Mouse (Mus musculus) heart, adult 2 months (tissue): ENCODE data around the gene Ppcs. TPM values are rescaled to one million over a fixed set of nuclear protein-coding genes. Genes with fewer than 3 reads are reported as not detected.

Source experiments
- DNase-seq, 2 experiments: peaks; one replicate each; pipeline ENCODE4 v3.0.0; 2021
- H3K27ac ChIP-seq: fragments of 200-600 bp; 2 replicates; pipeline ENCODE4 v1.8.1; 2022
- H3K27me3 ChIP-seq: fragments of 200-500 bp; 2 replicates; pipeline ENCODE4 v1.6.1; 2012; ENCODE audit warnings: mild to moderate bottlenecking, low read length, inconsistent platforms, mixed read lengths; ENCODE audit not compliant: control insufficient read depth, insufficient read depth
- H3K36me3 ChIP-seq: fragments of 200-500 bp; 2 replicates; pipeline ENCODE4 v1.6.1; 2012; ENCODE audit warnings: low read length, inconsistent platforms; ENCODE audit not compliant: control insufficient read depth, insufficient read depth
- H3K4me1 ChIP-seq: fragments of 200-500 bp; 2 replicates; pipeline ENCODE4 v1.6.1; 2011; ENCODE audit warnings: low read length; ENCODE audit not compliant: control insufficient read depth, insufficient read depth
- H3K4me3 ChIP-seq: fragments of 200-600 bp; 2 replicates; pipeline ENCODE4 v1.8.1; 2022
- H3K79me2 ChIP-seq: fragments of 200-500 bp; replicated peaks from 2 replicates; pipeline ENCODE4 v1.6.1; 2012; ENCODE audit warnings: mild to moderate bottlenecking, inconsistent platforms, low read length, moderate library complexity, mixed read lengths; ENCODE audit not compliant: control insufficient read depth, insufficient read depth
- H3K9ac ChIP-seq: fragments of 200-500 bp; 2 replicates; pipeline ENCODE4 v1.6.1; 2012; ENCODE audit warnings: low read depth, mild to moderate bottlenecking, control low read depth, inconsistent platforms, low read length, mixed read lengths
- CTCF ChIP-seq: fragments of 200-600 bp; IDR thresholded peaks from 2 replicates; pipeline ENCODE4 v1.8.1; 2022; ENCODE audit warnings: antibody characterized with exemption, mild to moderate bottlenecking, moderate library complexity
- EP300 ChIP-seq: fragments of 200-500 bp; IDR thresholded peaks from 2 replicates; pipeline ENCODE4 v1.6.1; 2011; ENCODE audit warnings: low read depth, low read length, control low read depth; ENCODE audit not compliant: insufficient read depth
- POLR2A ChIP-seq: fragments of 200-500 bp; IDR thresholded peaks from 2 replicates; pipeline ENCODE4 v1.6.1; 2011; ENCODE audit warnings: mild to moderate bottlenecking, low read depth, low read length, control low read depth; ENCODE audit not compliant: insufficient read depth
- WGBS: fragments of 180-500 bp; shearing (Covaris S2); methylation state at CpG from one replicate; pipeline ENCODE4 v1.1.7; 2018; 5-methylcytosine and 5-hydroxymethylcytosine counted together
- intact Hi-C: fragments of 180-260 bp; cut with DNase I; formaldehyde crosslinking; loops from one replicate; pipeline ENCODE4 v1.15.1; 2025
- polyA plus RNA-seq: library from polyadenylated mRNA; depleted of rRNA; stranded (reverse); fragments of >200 nt; gene quantifications from 2 replicates; pipeline ENCODE4 v1.2.3, GENCODE M21; 2012
- total RNA-seq, 2 experiments: library from RNA; stranded (reverse); gene quantifications; 2 replicates each; pipeline ENCODE4 v1.2.3; 2021

The Ppcs gene
- total and polyA plus RNA-seq, 3 experiments = 7.8 to 10.6 (median 9.2) TPM

DNA sequence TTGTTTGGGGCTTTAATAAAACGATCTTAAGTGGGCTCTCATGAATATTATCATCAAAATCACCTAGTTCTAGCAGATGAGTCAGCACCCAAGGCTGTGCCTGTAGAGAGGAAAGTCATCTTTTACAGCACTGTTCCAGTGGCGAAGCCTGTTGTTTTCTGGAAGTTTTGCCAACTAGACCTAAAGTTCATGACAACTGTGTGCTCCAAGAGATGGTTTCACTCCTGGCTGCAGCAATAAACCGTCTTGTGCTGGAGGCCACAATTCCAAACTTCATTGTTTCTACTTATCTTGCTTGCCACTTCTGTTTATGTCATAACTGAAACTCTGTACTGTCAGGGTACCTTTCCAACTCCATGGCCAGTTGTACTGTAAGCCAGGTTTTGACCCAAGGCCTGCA is 5.0 kb downstream of the Ppcs start:
- intact Hi-C loops = no loop called here
- H3K79me2 ChIP-seq = no peaks in the 10 kb centered on the region
- H3K4me3 ChIP-seq = no peak overlapping the region
- TF ChIP-seq CTCF (no peak), EP300 (no peak), POLR2A (no peak)
- H3K9ac ChIP-seq = no peak overlapping the region
- no peaks in the 10 kb centered on the region for H3K36me3 ChIP-seq
- 49% methylated on average over 3 of the region's 3 CpGs for WGBS
- no peaks in the 10 kb centered on the region for H3K27me3 ChIP-seq
- H3K27ac ChIP-seq = no peak overlapping the region
- no peak for DNase-seq
- H3K4me1 ChIP-seq = peaks cover 6% of the 10 kb centered on the region

DNA sequence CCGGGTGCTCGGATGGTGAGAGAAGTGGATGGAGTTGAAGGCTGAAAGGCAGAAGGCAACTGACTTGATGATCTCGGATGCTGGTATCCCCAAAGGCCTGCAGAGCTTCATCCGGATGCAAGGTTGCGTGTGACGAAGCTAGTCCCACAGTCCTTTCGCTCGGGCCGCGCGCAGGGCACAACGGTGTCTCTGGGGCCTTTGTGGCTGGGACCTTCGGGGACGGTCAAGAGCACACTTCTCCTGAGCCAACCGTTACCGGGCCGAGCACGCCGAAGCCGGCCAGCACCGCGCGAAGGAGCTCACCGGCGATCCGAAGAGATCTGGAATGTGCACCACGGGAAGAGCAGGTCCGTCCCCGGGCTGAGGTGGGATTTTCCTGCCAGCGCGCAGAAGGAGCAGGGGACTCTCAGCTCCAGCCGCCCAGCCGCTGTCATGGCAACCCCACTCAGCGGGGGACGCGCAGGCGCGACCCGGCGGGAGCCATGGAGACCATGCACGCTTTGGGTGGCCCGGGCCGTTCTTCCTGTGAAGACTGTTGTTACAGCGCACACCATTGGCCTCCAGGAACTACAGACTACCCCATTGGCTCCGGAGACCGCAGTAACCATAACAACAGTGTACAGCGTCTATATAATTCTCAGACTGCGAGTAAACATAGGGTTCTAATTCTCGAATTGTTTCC is 7.0 kb downstream of the Ppcs start, which contains the start of gene Ccdc30:
Gene Ccdc30 (minus strand): TSS at position 450 of the 682 bp plus-strand sequence.
- no peak within 1 kb of the TSS for H3K27ac ChIP-seq
- intact Hi-C loops = no loop called here
- TF ChIP-seq EP300 = no peak
- no peak for TF ChIP-seq CTCF
- no peak for TF ChIP-seq POLR2A
- WGBS = 1% methylated on average over 49 of the region's 49 CpGs
- no peaks in the 10 kb centered on the region for H3K79me2 ChIP-seq
- no peaks in the 10 kb centered on the region for H3K36me3 ChIP-seq
- peaks cover 2% of the 10 kb centered on the region; the same call in 1 of the 2 replicates for H3K4me1 ChIP-seq
- H3K4me3 ChIP-seq = peak within 1 kb of the TSS; percentile 65
- H3K27me3 ChIP-seq = no peaks in the 10 kb centered on the region
- peak; percentile 84 to 89 for DNase-seq
- peak within 1 kb of the TSS; percentile 56 for H3K9ac ChIP-seq

DNA sequence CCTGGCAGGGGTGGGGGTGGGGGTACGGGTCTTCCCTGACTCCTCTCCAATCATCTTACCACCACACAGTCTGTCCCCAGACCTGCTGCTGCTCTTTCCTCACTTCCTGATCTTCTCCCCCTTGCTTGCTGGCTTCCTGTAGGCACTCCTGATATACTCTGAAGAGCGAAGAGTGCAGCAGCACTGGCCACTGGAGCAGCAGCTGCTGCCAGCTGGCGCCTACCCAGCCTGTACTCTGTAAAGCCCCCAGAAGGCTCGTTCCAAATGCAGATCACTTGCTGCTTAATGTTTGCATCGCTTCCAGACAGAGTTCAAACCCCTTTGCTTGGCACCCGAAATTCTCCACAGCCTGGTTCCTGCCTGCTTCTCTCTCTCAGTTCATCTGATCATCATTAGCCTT is 9.4 kb downstream of the Ppcs start:
- Histone ChIP-seq H3K79me2 (no peaks in the 10 kb centered on the region), H3K4me1 (peaks cover 2% of the 10 kb centered on the region; the same call in 1 of the 2 replicates), H3K27me3 (no peaks in the 10 kb centered on the region), H3K9ac (no peak overlapping the region), H3K27ac (no peak overlapping the region), H3K4me3 (no peak overlapping the region), H3K36me3 (no peaks in the 10 kb centered on the region)
- intact Hi-C loops = no loop called here
- TF ChIP-seq EP300 (no peak), CTCF (no peak), POLR2A (no peak)
- no peak for DNase-seq
- WGBS = 27% methylated on average over 6 of the region's 6 CpGs

DNA sequence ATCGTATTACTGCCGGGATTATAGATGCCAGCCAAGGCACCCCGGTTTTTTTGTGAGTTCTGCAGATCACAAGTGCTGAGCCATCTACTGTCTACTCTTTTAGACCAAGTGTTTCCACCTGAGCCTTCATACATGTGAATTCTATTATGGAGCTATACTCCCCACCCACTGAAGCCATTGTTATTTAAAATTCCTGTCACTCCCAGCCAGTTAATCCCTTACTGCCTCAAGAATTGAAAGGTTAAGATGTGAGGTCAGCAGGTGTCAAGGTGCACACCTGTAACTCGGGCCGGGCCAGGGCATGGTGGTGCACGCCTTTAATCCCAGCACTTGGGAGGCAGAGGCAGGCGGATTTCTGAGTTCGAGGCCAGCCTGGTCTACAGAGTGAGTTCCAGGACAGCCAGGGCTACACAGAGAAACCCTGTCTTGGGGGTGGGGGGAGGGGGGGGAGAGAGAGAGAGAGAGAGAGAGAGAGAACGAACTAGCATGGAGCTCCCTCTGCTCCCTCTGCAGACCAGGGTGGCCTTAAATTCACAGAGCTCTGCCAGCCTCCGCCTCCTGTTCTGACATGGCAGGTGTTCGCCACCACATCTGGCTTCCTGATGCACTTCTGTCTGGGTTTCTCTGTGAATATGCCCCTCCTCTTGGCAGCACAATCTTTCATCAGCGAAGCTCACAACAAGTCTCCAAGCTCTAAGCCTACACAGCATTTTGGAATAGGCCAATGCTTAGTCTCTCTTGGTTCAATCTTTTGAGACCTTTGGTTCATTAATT is 10.2 kb downstream of the Ppcs start:
- no peak overlapping the region for H3K9ac ChIP-seq
- WGBS = 80% methylated on average over 12 of the region's 12 CpGs
- H3K79me2 ChIP-seq = no peaks in the 10 kb centered on the region
- no peaks in the 10 kb centered on the region for H3K36me3 ChIP-seq
- peaks cover 2% of the 10 kb centered on the region; the same call in 1 of the 2 replicates for H3K4me1 ChIP-seq
- H3K27ac ChIP-seq = no peak overlapping the region
- no peaks in the 10 kb centered on the region for H3K27me3 ChIP-seq
- TF ChIP-seq CTCF (no peak), EP300 (no peak), POLR2A (no peak)
- H3K4me3 ChIP-seq = no peak overlapping the region
- no peak for DNase-seq
- intact Hi-C loops = no loop called here

DNA sequence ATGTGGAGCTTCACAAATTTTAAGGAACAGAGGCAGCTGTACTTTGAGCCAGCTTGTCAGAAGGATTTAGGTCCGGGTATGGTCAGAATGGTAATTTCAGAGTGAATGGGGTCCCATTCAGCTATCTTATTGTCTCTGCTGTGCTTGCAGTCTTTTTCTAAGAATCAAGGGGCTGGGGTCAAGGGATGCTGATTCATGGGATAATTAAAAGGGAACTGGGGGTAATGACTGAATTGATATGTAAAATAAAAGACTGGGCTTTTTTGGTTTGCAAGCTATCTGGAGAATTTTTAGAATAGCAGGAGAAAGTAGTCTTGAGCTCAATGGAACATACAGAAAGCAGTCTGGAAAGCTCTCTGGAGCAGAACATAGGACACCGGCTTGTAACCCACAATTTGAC is 18.8 kb downstream of the Ppcs start:
- Histone ChIP-seq H3K27me3 (no peaks in the 10 kb centered on the region), H3K79me2 (no peaks in the 10 kb centered on the region), H3K27ac (no peak overlapping the region), H3K9ac (no peak overlapping the region), H3K4me3 (no peak overlapping the region), H3K36me3 (no peaks in the 10 kb centered on the region), H3K4me1 (no peaks in the 10 kb centered on the region)
- no peak for DNase-seq
- WGBS = 86% methylated on average over 2 of the region's 2 CpGs
- intact Hi-C loops = no loop called here
- TF ChIP-seq CTCF (no peak), EP300 (no peak), POLR2A (no peak)

DNA sequence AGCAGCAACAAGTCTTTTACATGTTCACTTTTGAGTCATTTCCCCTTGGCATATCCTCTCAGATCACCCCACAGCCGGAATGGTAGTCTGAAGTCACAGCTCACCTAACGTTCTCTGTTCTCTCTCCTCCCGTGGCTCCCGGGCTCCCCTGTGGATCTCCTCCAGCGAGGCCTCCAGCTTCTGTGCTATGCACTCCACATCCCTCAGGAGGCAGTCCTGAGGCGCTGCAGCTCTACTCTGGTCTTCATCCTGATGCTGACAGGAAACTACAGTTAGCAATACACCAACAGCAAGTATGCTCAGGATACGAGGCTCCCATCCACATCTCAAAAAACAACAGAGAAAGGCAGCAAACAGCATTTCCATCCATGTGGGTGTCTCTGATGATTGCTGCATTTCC is 21.3 kb downstream of the Ppcs start:
- H3K79me2 ChIP-seq = no peaks in the 10 kb centered on the region
- 53% methylated on average over 7 of the region's 7 CpGs for WGBS
- H3K27ac ChIP-seq = no peak overlapping the region
- H3K36me3 ChIP-seq = no peaks in the 10 kb centered on the region
- intact Hi-C loops = no loop called here
- no peak overlapping the region for H3K9ac ChIP-seq
- no peaks in the 10 kb centered on the region for H3K27me3 ChIP-seq
- no peak for TF ChIP-seq EP300
- TF ChIP-seq CTCF = no peak
- no peak for TF ChIP-seq POLR2A
- no peak overlapping the region for H3K4me3 ChIP-seq
- no peaks in the 10 kb centered on the region for H3K4me1 ChIP-seq
- DNase-seq = no peak
